Mouse (Mus musculus) cerebellum, adult (tissue): ENCODE measurements around the gene Zfp804a.

Experiments used
- ATAC-seq: cut with Nextera tagmentation; 2 replicates; pipeline ENCODE4 v1.9.2; 2017; ENCODE audit warnings: mild to moderate bottlenecking, moderate library complexity, mixed read lengths; ENCODE audit not compliant: insufficient number of reproducible peaks, low FRiP score, low TSS enrichment

The Zfp804a gene

GRCm38 (mm10) chr2:82246902-82247522 is 194.0 kb downstream of the Zfp804a start:
- ATAC-seq, result no peak

GRCm38 (mm10) chr2:82253382-82253781 is 200.4 kb downstream of the Zfp804a start:
- ATAC-seq, result no peak

GRCm38 (mm10) chr2:82282591-82283269 is 229.7 kb downstream of the Zfp804a start:
- ATAC-seq, result no peak

- ATAC-seq, result no peak
These were observed 242.0 kb downstream of the Zfp804a start for GRCm38 (mm10) chr2:82294932-82295493.
